Mouse (Mus musculus): ENCODE results near the gene Tas2r126.
"Not testable (repeated sequence)": the region's sequence is repeated elsewhere in the genome, so short reads cannot be mapped to it uniquely, and the experiment has no call there.

The Tas2r126 gene

DNA sequence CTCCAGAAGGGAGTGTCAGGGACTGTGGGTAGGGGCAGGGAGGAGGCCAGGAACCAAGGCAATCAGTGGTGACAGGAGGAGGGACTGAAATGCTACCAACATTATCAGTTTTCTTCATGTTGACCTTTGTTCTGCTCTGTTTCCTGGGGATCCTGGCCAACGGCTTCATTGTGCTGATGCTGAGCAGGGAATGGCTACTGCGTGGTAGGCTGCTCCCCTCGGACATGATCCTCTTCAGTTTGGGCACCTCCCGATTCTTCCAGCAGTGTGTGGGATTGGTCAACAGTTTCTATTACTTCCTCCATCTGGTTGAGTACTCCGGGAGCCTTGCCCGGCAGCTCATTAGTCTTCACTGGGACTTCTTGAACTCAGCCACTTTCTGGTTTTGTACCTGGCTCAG, at the start of gene Tas2r126:
TSS of gene Tas2r126 (plus strand) at position 90 of the 400 bp plus-strand sequence.
- no peak for DNase-seq (ENCODE audit: low spot score)

DNA sequence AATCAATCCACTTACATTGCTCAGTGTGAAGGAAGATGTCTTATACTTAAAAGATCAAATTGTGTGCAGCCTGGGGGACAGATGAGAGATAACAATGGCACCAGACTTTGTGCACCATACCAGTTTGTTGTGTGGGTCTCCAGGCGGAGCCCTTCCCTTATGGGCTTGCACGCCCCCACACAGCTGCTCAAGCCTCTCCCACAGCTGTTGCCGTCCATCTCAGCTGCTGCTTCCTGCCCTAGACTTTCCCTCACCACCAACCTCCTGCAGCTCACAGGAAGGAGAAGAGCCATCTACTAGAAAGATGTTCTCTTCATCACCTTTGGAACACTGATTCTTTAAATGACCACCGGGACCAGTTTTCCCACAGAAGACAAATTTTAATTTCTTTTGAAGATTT, 48.7 kb upstream of the Tas2r126 start:
- no peak for DNase-seq (ENCODE audit: low spot score)

DNA sequence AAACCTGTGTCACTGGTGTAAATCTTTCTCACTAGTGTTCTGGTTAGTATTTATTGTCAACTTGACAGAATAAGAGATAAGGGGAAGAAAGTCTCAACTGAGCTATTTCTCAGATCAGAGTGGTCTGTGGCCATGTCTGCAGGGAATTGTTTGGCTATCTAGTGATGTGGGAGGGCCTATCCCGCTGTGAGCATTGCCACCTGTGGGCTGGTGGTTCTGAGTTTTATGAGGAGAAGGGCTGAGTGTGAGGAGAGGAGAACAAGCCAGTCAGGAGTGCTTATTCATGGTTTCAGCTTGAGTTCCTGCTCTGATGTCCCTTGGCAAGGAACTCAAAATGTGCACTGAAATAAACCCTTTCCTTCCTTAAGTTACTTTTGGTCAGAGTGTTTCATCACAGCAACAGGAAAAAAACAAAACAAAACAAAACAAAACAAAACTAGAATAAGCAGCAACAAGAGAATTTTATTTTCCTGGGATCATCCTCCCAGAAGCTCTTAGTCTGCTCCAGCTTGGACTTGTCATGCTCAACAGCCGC, 42.5 kb upstream of the Tas2r126 start:
- DNase-seq (ENCODE audit: low spot score), result no peak

DNA sequence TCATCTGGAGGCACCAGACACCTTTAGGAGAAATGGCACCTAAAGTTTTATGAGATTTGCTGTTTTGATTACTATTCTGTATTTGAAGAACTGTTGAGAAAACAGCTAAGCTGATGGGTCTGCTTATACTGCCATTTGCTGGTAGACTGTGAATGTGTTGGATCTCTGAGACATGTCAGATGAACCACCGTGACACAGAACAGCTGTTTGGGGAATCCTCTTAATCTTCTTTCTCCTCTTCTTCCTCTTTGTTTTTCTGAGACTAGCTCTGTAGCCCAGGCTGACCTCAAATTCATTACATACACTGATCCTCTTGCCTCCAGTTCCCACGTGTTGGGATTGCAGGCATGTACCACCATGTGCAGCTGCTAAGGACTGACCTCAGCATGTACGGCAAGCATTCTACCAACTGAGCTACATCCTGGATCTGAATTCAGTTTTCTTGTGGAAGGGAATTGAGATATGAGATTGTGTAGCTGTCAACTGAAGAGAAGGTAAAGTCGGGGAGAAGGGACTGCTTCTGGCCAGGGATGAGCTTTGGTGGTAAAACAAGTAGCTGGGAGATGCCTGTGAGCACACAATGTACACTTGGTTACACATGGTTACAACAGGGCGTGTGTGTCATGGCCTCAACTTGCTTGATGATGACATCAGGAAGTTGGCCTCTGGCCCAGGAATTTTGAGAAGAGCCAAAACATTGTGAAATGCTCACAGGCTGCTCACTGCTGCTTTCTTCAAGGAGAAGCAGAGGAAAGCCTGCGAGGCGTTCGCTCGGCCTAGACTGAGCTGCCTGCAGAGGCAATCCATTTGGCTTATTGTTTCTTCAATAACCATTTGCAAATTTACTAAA, 38.1 kb upstream of the Tas2r126 start:
- DNase-seq (ENCODE audit: low spot score), result peak; percentile 82

DNA sequence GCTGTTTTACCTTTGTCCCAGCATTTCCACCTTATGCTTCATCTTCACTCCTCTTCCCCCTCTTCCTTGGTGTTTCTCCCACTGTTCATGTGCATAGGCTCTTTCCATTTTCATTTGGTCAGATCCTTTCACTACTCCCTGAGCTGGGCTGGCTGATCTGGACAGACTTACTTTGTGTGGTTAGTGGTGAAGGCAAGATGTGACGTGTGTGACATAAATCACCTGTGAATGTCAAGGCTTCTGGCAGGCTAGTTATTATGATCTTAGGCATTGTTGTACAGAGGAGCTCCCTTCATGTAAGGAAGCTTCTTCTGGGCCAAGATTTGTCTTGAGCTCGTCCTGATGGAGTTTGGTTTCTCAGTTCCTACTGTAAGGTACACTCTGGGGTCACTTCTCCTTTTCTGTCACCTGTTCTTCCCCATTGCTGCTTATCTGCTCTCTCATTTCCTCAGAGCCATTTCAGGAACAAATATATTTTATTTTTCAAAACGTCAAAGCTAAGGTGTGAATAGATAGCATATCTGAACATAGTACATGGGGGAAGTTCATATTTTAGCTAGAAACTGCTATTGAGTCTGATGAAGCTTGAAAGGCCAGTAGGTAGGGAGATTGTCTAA, 37.2 kb upstream of the Tas2r126 start:
- DNase-seq (ENCODE audit: low spot score), result no peak

DNA sequence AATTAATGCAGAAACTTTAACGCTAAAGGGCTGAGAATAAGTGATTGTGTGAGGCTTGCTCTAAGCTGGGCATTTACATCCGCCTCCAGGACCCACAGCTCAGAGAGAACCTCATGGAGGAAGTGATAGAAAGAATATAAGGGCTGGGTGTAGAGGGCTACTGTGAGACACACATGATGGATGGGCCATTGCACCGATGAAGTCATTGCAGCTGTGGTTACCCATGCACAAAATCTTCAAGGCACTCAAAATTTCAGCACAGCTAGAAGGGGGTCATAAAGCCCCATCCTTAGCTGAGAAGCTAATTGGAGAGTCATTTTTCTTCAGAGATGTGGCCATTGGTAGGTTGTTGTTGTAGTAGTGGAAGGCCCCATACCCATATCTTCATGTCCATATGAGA, 36.0 kb upstream of the Tas2r126 start:
- no peak for DNase-seq (ENCODE audit: low spot score)

DNA sequence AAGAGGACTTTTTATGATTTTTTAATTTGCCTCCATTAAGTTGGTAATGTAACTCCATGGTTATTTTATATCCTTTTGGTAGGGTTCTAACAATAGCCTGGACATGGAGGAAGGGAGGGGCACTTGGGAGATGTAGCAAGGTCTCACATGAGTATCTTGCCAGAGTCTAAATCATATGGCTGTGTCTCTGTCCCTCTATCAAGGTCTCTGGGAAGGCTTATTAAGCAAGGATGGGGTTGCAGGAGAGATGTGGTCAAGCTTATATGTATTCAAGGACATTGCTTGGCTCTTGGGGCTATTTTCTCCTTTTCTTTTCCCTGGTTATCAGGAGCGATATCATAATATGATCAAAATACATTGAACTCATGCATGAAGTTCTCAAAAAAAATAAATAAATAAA, 35.3 kb upstream of the Tas2r126 start:
- DNase-seq (ENCODE audit: low spot score), result no peak

DNA sequence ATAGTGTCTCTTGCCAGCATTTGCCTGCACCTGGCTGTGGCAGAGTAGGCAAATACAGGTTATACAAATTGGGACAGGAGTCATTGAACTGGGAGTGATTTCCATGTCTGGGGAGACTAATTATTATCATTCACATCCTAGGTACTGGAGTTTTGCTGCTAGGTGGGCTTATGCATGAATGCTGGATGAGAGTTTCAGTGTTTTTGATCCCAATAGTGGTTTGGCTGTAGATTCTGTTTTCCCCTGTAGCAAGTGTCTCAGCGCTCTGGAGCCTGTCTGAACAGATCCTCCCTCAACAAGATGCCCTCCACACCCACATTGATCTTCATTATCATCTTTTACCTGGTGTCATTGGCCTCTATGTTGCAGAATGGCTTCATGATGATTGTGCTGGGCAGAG, 34.4 kb upstream of the Tas2r126 start, which contains the start of gene Tas2r143:
TSS of gene Tas2r143 (plus strand) at position 301 of the 400 bp plus-strand sequence.
- DNase-seq (ENCODE audit: low spot score), result no peak

DNA sequence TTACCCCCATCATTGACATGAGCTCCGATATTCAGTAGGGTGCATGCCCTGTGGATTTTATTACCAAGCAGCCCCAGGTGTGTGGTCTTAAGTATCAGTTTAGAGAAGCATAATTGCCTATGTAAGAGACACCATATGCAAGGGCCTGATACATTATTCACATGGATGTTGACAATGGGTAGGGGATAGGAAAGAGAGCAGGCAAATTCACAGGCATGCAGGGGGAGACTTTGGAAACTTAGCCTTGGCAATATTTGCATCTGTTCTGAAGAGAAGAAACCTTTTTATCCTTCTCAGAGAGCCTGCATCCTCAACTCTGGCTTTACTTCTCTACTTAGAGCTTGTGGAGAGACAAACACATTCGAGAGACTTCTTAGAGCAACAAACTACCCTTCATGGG, 29.2 kb upstream of the Tas2r126 start, which contains the start of gene Tas2r135:
TSS of gene Tas2r135 (plus strand) at position 301 of the 400 bp plus-strand sequence.
- no peak for DNase-seq (ENCODE audit: low spot score)

DNA sequence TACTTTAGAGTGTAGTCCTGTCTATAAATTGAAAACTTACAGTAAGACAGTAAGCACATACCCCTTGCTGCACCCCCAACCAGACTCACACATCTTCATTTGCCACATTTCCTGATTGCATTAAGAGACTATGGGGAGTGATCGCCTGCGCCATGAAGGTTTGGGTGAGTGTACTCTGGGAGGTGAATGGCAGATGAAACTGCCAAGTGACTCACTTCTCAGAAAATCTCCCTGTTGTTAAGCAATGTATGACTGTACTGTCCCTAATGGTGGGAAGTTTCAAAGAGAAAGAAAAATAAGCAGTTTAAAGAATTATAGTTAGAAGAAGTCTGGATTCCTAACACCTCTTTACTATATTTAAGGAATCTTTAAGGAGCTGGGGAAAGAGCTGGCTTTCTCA, 14.9 kb upstream of the Tas2r126 start:
- DNase-seq (ENCODE audit: low spot score), result no peak

DNA sequence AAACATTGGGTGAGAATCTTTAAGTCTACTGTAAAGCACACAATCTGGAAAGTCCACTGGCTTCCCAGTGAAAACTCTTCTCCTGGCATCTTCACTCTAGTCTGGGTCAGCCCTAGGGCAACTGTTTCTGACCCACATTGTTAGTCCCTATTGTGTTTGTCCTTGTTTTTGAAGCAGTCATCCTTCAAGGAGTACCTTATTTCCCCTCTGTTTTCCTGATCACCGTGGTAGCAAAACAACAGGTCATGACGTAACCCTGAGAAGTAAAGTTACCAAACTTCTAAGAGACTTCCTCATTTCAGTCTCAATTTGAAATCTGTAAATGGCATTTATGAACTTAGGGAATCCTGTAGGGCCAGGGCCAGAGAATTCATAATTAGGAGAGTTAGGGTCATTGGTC, 12.9 kb upstream of the Tas2r126 start:
- DNase-seq (ENCODE audit: low spot score), result no peak

DNA sequence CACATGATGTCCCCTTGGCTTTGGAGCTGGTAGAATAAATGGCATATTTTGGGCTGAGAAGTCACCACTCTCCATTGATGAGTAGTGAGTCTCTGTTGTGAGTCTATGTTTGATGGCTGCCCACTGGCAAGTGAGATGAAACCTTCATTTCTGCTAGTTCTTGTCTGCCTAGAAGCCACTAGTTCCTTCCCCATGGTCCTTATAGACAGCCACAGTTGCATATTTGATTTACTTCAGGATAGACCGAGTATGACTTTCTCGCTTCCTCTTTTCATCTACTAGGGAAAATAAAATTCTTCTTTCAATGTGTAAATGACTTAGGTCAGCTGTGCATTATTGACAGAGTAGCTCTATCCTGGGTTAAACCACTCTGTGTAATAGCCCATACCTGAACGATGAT, 9.9 kb upstream of the Tas2r126 start:
- no peak for DNase-seq (ENCODE audit: low spot score)

DNA sequence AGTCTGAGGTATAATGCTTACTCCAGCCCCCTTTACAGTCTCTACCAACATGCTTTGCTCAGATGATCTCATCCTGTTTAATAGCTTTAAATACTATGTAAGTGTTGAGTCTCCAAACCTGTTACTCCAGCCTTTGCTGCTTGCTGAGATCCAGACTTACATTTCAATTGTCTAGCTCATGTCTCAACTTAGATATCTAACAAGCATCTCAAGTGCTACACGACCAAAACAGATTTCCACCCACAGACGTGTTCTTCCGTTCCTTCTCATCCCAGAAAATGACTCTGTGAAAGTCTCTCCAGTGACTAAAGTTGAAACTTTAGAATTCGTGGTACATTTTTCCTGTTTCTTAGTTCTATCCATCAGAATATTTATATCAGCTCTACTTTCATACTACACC, 8.0 kb upstream of the Tas2r126 start:
- DNase-seq (ENCODE audit: low spot score), result no peak

DNA sequence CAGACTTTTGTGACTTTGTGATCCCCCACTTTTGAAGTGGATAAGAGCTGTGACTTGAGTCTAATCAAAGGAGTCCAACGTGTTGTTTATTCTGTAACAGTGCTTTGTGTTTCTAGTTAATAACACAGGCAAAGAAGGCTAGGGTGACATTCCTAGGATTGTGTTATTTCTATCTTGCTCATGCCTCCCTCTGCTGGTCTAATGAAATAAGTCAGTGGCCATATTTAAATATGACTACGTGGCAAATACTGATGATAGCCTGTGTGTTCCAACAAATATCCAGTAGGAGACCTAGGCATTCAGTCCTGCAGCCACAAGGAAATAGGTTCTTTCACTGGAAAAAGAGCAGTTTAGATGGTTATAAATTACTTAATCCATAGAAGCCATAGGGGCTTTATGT, 781 bp upstream of the Tas2r126 start:
- DNase-seq (ENCODE audit: low spot score), result no peak

DNA sequence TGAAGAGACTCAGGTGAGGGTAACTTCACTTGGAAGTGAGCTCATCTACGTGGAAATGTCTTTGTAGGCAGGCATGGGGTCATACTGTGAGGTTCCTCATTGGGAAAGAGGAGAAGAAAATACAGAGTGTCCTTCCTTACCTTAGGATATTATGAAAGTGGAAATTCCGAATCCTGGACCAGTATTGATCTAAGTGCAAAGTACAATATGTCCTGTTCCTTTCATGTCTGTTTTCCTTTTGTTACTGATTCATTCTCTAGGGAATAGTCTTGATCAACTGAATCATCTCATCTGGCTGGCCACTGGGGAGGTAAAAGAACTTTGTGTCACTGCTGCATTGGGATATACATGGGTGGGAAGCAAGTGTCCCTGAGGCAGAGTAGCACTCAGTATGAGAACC, 1.2 kb downstream of the Tas2r126 start:
- DNase-seq (ENCODE audit: low spot score), result no peak

DNA sequence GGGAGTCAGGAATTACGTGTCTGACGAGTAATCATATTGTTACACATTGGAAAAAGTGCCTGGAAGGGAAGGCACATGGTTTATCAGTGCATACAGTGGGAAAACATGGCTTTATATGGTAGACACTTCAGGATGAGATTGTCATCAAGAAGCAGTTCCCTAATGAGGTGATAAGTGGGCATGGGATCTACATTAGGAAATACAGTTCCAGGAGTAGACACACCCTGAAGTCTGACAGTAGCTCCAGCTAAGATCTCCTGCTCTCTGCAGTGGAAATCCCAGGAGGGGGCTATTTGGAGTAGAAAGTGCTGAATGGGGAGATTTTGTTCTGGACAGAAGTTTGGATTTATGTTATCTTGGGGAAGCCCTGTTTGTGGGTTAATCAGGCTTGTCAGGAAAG, 7.1 kb downstream of the Tas2r126 start:
- DNase-seq (ENCODE audit: low spot score), result no peak

DNA sequence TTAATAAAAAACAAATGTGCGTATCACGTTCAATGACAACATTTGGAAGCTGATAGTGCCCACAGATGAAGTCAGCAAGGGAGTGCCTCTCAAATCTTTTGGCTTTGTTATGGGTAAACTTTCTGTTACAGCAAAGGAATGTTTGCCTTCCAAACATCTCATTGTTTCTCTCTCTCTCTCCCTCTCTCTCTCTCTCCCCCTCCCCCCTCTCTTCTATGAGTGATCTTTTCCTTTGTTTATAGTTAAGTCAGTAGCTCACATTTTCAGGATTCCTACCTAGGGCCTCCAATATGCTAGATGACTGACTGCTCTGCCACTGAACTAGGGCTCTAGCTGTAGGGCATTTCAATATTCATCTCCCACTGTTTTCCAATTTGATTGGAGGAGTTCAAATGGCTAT, 10.2 kb downstream of the Tas2r126 start:
- no peak for DNase-seq (ENCODE audit: low spot score)

DNA sequence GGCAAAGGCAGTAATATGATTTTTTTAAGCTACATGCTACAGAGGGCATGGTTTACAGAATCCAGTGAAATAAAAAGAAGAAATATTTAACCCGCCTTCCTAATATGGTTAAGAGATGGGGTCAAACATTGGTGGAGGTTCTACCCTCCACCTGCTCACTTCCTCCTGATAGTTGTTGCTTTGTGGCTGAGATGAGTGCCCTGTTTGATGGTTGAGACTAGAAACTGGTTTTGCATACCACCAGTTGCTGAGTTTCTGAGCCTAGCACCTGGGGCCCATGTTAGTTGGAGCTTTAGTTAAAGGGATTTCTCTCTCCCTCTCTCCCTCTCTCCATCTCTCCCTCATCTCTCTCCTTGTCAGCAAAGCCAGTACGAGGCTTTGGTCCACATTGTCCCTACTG, 13.0 kb downstream of the Tas2r126 start:
- DNase-seq (ENCODE audit: low spot score), result no peak

DNA sequence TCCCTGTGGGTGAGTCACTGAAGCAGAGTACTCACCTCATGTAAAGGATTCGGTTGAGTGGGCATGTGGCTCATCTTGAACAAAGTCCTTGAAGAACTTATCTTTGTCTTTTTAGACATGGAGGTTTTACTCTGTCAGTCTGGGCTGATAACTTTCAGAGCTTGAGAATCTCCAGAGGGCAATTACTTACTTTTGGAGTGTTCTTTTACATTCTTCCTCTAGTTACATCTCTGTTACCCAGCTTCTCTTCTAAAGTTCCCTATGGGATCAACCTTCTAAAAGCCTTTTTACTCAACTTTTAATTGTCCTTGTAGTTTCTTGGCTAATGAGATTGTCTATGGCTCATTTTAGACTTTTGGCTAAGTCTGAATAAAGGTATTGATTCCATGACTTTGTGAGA, 30.8 kb downstream of the Tas2r126 start, which contains the start of gene Olfr458:
TSS of gene Olfr458 (minus strand) at position 101 of the 400 bp plus-strand sequence.
- no peak for DNase-seq (ENCODE audit: low spot score)

DNA sequence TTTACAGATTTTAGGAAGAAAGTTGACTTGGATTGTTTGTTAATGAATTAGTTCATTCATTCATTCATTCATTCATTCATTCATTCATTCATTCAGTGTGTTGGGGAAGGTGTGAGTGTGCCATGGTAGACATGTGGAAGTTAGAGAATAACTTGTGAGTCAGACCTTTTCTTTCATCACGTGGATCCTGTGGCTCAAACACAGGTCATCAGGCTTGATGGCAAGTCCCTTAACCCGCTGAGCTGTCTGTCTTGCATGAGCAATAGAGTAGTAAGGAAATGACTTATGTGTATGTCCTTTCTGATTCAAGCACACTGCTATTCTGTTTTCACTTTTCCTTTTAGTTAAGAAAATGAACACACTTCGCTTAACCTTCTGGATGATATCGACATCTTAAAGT, 36.2 kb downstream of the Tas2r126 start:
- DNase-seq (ENCODE audit: low spot score), result no peak

DNA sequence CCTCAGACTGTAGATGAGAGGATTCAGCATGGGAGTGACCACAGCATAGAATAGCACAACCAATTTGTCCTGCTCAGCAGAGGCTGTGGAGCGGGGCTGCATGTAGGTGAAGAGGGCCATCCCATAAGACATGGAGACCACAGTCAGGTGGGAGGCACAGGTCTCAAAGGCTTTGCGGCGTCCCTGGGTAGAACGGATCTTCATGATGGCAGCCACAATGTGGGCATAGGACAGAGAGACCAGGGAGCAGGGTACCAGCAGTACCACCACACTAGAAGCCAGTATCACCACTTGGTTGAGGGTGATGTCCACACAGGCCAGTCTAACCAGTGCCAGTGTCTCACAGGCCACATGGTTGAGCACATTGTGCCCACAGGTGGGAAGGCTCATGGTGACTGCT, 37.0 kb downstream of the Tas2r126 start:
- not testable (repeated sequence) for DNase-seq (ENCODE audit: low spot score)

DNA sequence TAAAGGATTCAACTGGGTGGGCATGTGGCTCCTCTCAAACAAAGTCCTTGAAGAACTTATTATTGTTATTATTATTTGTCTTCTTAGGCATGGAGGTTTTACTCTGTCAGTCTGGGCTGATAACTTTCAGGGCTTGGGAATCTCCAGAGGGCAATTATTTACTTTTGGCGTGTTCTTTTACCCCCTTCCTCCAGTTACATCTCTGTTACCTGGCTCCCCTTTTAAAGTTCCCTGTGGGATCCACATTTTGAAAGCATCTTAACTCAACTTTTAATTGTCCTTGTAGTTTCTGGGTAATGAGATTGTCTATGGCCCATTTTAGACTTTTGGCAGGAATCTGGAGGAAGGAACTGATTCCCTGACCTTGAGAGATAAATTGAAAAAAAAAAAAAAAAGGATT, 41.9 kb downstream of the Tas2r126 start, which contains the start of gene Olfr457:
TSS of gene Olfr457 (minus strand) at position 101 of the 400 bp plus-strand sequence.
- DNase-seq (ENCODE audit: low spot score), result no peak

DNA sequence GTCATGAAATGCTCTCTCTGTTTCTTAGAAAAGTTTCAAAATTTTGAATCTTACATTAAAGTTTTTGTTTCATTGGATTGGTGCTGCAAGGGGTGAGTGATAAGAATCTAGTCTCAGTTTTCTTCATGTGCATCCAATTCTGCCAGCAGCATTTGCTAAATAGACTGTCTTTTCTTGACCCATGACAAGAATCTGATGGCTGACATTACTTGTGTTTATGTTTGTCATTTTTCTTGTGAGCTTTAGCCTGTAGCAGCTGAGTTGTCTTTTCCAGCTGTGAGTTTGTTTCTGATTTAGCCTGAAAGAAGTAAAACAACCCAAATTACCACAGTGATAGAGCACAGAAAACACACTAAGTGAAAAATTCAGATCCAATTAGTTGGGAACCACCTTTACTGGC, 50.3 kb downstream of the Tas2r126 start:
- DNase-seq (ENCODE audit: low spot score), result no peak

All from ovary, adult 18-20 months (tissue).